Mouse (Mus musculus): ENCODE measurements around the gene Gjb3. TPM values are rescaled to one million over a fixed set of nuclear protein-coding genes. Genes with fewer than 3 reads are reported as not detected.

The Gjb3 gene
- total and polyA plus RNA-seq, 3 experiments, result not detected

DNA sequence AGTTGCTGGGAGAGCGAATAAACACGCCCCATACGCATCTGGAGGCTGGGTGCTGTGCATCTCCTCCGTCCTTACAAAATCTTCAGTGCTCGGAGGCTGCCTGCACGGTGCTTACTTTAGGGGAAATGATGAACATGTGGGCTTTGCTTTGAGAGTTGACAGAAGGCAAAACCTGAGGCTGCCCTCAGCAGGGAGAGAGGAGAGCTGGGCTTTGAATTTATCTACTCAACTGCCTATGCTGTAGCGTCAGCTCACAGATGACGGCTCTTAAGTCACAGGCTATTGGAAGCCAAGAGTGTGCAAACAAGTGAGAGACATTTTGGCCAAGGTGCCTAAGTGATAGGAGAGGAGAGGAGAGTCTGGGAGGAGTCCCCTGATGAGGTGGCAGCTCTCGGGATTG, 51.4 kb downstream of the Gjb3 start:
- Histone ChIP-seq H3K36me3 (ENCODE audit: control insufficient read depth in 1 of 2, insufficient read depth in 2 of 2, low read length in 2 of 2) (no peaks in the 10 kb centered on the region), H3K27ac (ENCODE audit: control insufficient read depth, low read depth, low read length) (no peak overlapping the region), H3K79me2 (ENCODE audit: control insufficient read depth, insufficient read depth, low read length, poor library complexity) (no peaks in the 10 kb centered on the region), H3K9ac (ENCODE audit: control insufficient read depth, low read depth, low read length, poor library complexity, severe bottlenecking) (no peak overlapping the region), H3K4me1 (ENCODE audit: control insufficient read depth in 1 of 2, insufficient read depth in 2 of 2, low read length in 2 of 2) (no peaks in the 10 kb centered on the region), H3K4me3 (ENCODE audit: control insufficient read depth in 1 of 2, insufficient read depth in 1 of 2, low read depth in 2 of 2, low read length in 2 of 2) (no peak overlapping the region), H3K27me3 (ENCODE audit: control insufficient read depth in 1 of 2, insufficient read depth in 2 of 2, low read length in 2 of 2) (no peaks in the 10 kb centered on the region), H3K9me3 (replicated peaks; ENCODE audit: insufficient read depth, low read length) (no peaks in the 10 kb centered on the region)
- TF ChIP-seq CHD2 (IDR thresholded peaks at IDR 0.05; ENCODE audit: low read length) (no peak), ZC3H11A (IDR thresholded peaks at IDR 0.05; ENCODE audit: low read depth, low read length) (no peak), USF2 (IDR thresholded peaks at IDR 0.05; ENCODE audit: borderline replicate concordance in 1 of 2, insufficient read depth in 1 of 2, low read depth in 1 of 2, low read length in 2 of 2) (no peak), POLR2AphosphoS5 (IDR thresholded peaks at IDR 0.05; ENCODE audit: borderline replicate concordance, low read depth, low read length) (no peak), ZKSCAN1 (IDR thresholded peaks at IDR 0.05; ENCODE audit: low read depth, low read length) (no peak), POLR2A (IDR thresholded peaks at IDR 0.05; ENCODE audit: control insufficient read depth in 1 of 2, insufficient read depth in 1 of 2, low read depth in 1 of 2, low read length in 2 of 2, poor library complexity in 1 of 2) (no peak), ETS1 (IDR thresholded peaks at IDR 0.05; ENCODE audit: low read depth, low read length) (no peak), SIN3A (IDR thresholded peaks at IDR 0.05; ENCODE audit: low read length) (no peak), KAT2A (conservative IDR thresholded peaks at IDR 0.05; ENCODE audit: low read depth, low read length) (no peak), RAD21 (IDR thresholded peaks at IDR 0.05; ENCODE audit: low read depth, low read length) (no peak), MYB (IDR thresholded peaks at IDR 0.05; ENCODE audit: low read depth, low read length) (no peak), USF1 (IDR thresholded peaks at IDR 0.05; ENCODE audit: low read depth, low read length) (no peak)
- no peak for DNase-seq (ENCODE audit: low read depth, low spot score)

DNA sequence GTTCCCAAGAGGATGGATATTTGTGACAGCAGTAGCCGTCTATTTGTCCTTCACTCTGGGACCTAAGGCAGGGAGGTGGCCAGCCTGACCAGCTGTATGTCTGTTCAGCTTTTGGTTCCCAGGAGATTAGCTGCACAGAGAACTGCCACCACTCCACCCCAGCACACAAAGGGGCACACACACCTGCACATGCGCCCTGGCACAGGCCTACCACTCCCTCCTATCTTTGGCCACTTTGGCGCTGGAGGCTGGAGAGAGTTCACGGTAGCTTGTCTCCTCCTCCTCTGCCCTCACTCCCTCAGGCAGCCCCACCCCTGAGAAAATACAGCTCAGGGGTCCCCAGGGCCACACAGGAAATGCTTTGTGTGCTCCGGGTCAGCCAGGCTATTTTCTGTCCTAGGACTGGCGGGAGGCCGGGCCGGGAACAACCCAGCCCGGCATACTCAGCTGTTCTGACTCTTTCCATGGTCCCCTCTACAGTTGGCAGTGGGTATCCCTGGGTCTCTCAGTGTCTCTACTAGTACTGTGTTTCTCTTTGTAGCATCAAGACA, 52.1 kb downstream of the Gjb3 start:
- no peak for DNase-seq (ENCODE audit: low read depth, low spot score)
- H3K27me3 ChIP-seq (ENCODE audit: control insufficient read depth in 1 of 2, insufficient read depth in 2 of 2, low read length in 2 of 2), result no peaks in the 10 kb centered on the region
- TF ChIP-seq MEF2A (IDR thresholded peaks at IDR 0.05; ENCODE audit: extremely low read depth, insufficient replicate concordance, low read depth, low read length, poor library complexity, severe bottlenecking), result no peak
- TF ChIP-seq MYC (IDR thresholded peaks at IDR 0.05; ENCODE audit: low read depth, low read length), result no peak
- TF ChIP-seq HCFC1 (IDR thresholded peaks at IDR 0.05; ENCODE audit: low read depth, low read length), result no peak
- no peak for TF ChIP-seq POLR2AphosphoS2 (IDR thresholded peaks at IDR 0.05; ENCODE audit: low read length)
- no peaks in the 10 kb centered on the region for H3K4me1 ChIP-seq (ENCODE audit: control insufficient read depth in 1 of 2, insufficient read depth in 2 of 2, low read length in 2 of 2)
- H3K79me2 ChIP-seq (ENCODE audit: control insufficient read depth, insufficient read depth, low read length, poor library complexity), result no peaks in the 10 kb centered on the region
- H3K9ac ChIP-seq (ENCODE audit: control insufficient read depth, low read depth, low read length, poor library complexity, severe bottlenecking), result no peak overlapping the region
- no peak overlapping the region for H3K27ac ChIP-seq (ENCODE audit: control insufficient read depth, low read depth, low read length)
- no peaks in the 10 kb centered on the region for H3K36me3 ChIP-seq (ENCODE audit: control insufficient read depth in 1 of 2, insufficient read depth in 2 of 2, low read length in 2 of 2)
- H3K9me3 ChIP-seq (replicated peaks; ENCODE audit: insufficient read depth, low read length), result no peaks in the 10 kb centered on the region
- H3K4me3 ChIP-seq (ENCODE audit: control insufficient read depth in 1 of 2, insufficient read depth in 1 of 2, low read depth in 2 of 2, low read length in 2 of 2), result no peak overlapping the region

Other genes with a start within 250 kb of the Gjb3 start
- gene Tmem35b, start 207.2 kb downstream of the Gjb3 start, total RNA-seq (2012; rRNA removed), result 0.89 and 1.7 TPM in 2 replicates
- gene Tmem35b, start 207.2 kb downstream of the Gjb3 start, polyA plus RNA-seq (2012; ENCODE audit: insufficient read depth in 1 of 2, insufficient read length in 2 of 2, low read depth in 1 of 2, low replicate concordance in 2 of 2, missing spikeins in 1 of 2), result 1 to 10 TPM in 1 of 2 experiments, not detected in 1; 3.2 TPM
- not detected in 2 replicates for gene Dlgap3, start 161.6 kb downstream of the Gjb3 start, total RNA-seq (2012; rRNA removed)
- not detected for gene Dlgap3, start 161.6 kb downstream of the Gjb3 start, polyA plus RNA-seq (2012; ENCODE audit: insufficient read depth in 1 of 2, insufficient read length in 2 of 2, low read depth in 1 of 2, low replicate concordance in 2 of 2, missing spikeins in 1 of 2)
- 38.4 and 48.3 TPM in 2 replicates for gene Smim12, start 87.1 kb downstream of the Gjb3 start, total RNA-seq (2012; rRNA removed)
- gene Smim12, start 87.1 kb downstream of the Gjb3 start, polyA plus RNA-seq (2012; ENCODE audit: insufficient read depth in 1 of 2, insufficient read length in 2 of 2, low read depth in 1 of 2, low replicate concordance in 2 of 2, missing spikeins in 1 of 2), result 10 to 100 TPM in 1 of 2 experiments, not detected in 1; 60.1 TPM
- not detected in 2 replicates for gene Gja4, start 16.8 kb downstream of the Gjb3 start, total RNA-seq (2012; rRNA removed)
- gene Gja4, start 16.8 kb downstream of the Gjb3 start, polyA plus RNA-seq (2012; ENCODE audit: insufficient read depth in 1 of 2, insufficient read length in 2 of 2, low read depth in 1 of 2, low replicate concordance in 2 of 2, missing spikeins in 1 of 2), result not detected
- gene Gjb4, start 23.2 kb upstream of the Gjb3 start, total RNA-seq (2012; rRNA removed), result not detected in 2 replicates
- gene Gjb4, start 23.2 kb upstream of the Gjb3 start, polyA plus RNA-seq (2012; ENCODE audit: insufficient read depth in 1 of 2, insufficient read length in 2 of 2, low read depth in 1 of 2, low replicate concordance in 2 of 2, missing spikeins in 1 of 2), result not detected
- not detected in 2 replicates for gene Gjb5, start 27.3 kb upstream of the Gjb3 start, total RNA-seq (2012; rRNA removed)
- gene Gjb5, start 27.3 kb upstream of the Gjb3 start, polyA plus RNA-seq (2012; ENCODE audit: insufficient read depth in 1 of 2, insufficient read length in 2 of 2, low read depth in 1 of 2, low replicate concordance in 2 of 2, missing spikeins in 1 of 2), result not detected